Mouse (Mus musculus) limb, embryonic 12.5 days (tissue): ENCODE results near the gene 2900026A02Rik. TPM values are rescaled to one million over a fixed set of nuclear protein-coding genes. Genes with fewer than 3 reads are reported as not detected.

ENCODE experiments used
- ATAC-seq: fragments of 200-750 bp; cut with Nextera tagmentation; 2 replicates; pipeline ENCODE4 v1.8.0; 2017; ENCODE audit warnings: low read depth, moderate TSS enrichment; ENCODE audit not compliant: insufficient number of reproducible peaks, insufficient read depth, low FRiP score, low TSS enrichment
- H3K27ac ChIP-seq: fragments of 300-500 bp; sonication (generic); 2 replicates; pipeline ENCODE4 v1.5.1; 2016; ENCODE audit warnings: mild to moderate bottlenecking, moderate library complexity
- H3K27me3 ChIP-seq: fragments of 300-500 bp; sonication (generic); 2 replicates; pipeline ENCODE4 v1.6.1; 2016; ENCODE audit warnings: mild to moderate bottlenecking, moderate library complexity
- H3K36me3 ChIP-seq: fragments of 300-500 bp; sonication (generic); 2 replicates; pipeline ENCODE4 v1.6.1; 2016; ENCODE audit warnings: mild to moderate bottlenecking, moderate library complexity
- H3K4me1 ChIP-seq: fragments of 300-500 bp; sonication (generic); replicated peaks from 2 replicates; pipeline ENCODE4 v1.6.1; 2016
- H3K4me2 ChIP-seq: fragments of 300-500 bp; sonication (generic); 2 replicates; pipeline ENCODE4 v1.6.1; 2016; ENCODE audit warnings: mild to moderate bottlenecking, moderate library complexity
- H3K4me3 ChIP-seq: fragments of 300-500 bp; sonication (generic); replicated peaks from 2 replicates; pipeline ENCODE4 v1.5.1; 2016; ENCODE audit warnings: mild to moderate bottlenecking
- H3K9ac ChIP-seq: fragments of 300-500 bp; sonication (generic); replicated peaks from 2 replicates; pipeline ENCODE4 v1.6.1; 2016; ENCODE audit warnings: mild to moderate bottlenecking, moderate library complexity
- H3K9me3 ChIP-seq: fragments of 300-500 bp; sonication (generic); 2 replicates; pipeline ENCODE4 v1.6.1; 2016; ENCODE audit warnings: mild to moderate bottlenecking, moderate library complexity
- WGBS: fragments of 180-500 bp; shearing (Covaris S2); methylation state at CpG from one replicate; pipeline ENCODE4 v1.1.7; 2016; 5-methylcytosine and 5-hydroxymethylcytosine counted together
- polyA plus RNA-seq: library from polyadenylated mRNA; unstranded; fragments of >200 nt; fragmentation: Nextera tagmentation; extraction: Ambion mirVana; gene quantifications from 2 replicates; pipeline ENCODE4 v1.2.1, GENCODE M21; 2016

2900026A02Rik gene
- polyA plus RNA-seq, 1 experiment from 2014 or later: 3.2 TPM

GRCm38 (mm10) chr5:113173318-113173717 is 47.7 kb downstream of the 2900026A02Rik start:
- H3K27ac ChIP-seq: no peak overlapping the region

GRCm38 (mm10) chr5:113171968-113172578 is 49.0 kb downstream of the 2900026A02Rik start:
- Histone ChIP-seq H3K9ac (no peak overlapping the region), H3K4me2 (no peak overlapping the region), H3K27me3 (no peaks in the 10 kb centered on the region), H3K4me3 (no peak overlapping the region), H3K4me1 (no peaks in the 10 kb centered on the region), H3K36me3 (no peaks in the 10 kb centered on the region), H3K9me3 (no peaks in the 10 kb centered on the region), H3K27ac (no peak overlapping the region)
- WGBS: 72% methylated on average over 10 of the region's 10 CpGs
- ATAC-seq: 0 out of 2 replicates have a peak, but pooled peaks have one; percentile 26

More at GRCm38 (mm10) chr5:113173318-113173717, 47.7 kb downstream of the 2900026A02Rik start:
- no peak overlapping the region for H3K4me3 ChIP-seq
- no peaks in the 10 kb centered on the region for H3K36me3 ChIP-seq
- ATAC-seq: no peak
- no peak overlapping the region for H3K9ac ChIP-seq
- H3K4me2 ChIP-seq: no peak overlapping the region
- no peaks in the 10 kb centered on the region for H3K9me3 ChIP-seq
- H3K27me3 ChIP-seq: no peaks in the 10 kb centered on the region
- H3K4me1 ChIP-seq: no peaks in the 10 kb centered on the region
- WGBS: 20% methylated on average over 5 of the region's 5 CpGs

- H3K9me3 ChIP-seq: no peaks in the 10 kb centered on the region
- H3K9ac ChIP-seq: no peak overlapping the region
- peaks cover 1% of the 10 kb centered on the region; the same call in 1 of the 2 replicates for H3K4me1 ChIP-seq
- ATAC-seq: no peak
- peaks cover 2% of the 10 kb centered on the region; the same call in 1 of the 2 replicates for H3K27me3 ChIP-seq
- no peak overlapping the region for H3K4me2 ChIP-seq
- 85% methylated on average over 11 of the region's 11 CpGs for WGBS
- H3K27ac ChIP-seq: no peak overlapping the region
- no peak overlapping the region for H3K4me3 ChIP-seq
- no peaks in the 10 kb centered on the region for H3K36me3 ChIP-seq
Measured at GRCm38 (mm10) chr5:113170064-113170754, 50.8 kb downstream of the 2900026A02Rik start.

GRCm38 (mm10) chr5:113167733-113168132 is 53.3 kb downstream of the 2900026A02Rik start:
- WGBS: 39% methylated on average over 2 of the region's 2 CpGs
- no peaks in the 10 kb centered on the region for H3K36me3 ChIP-seq
- H3K4me2 ChIP-seq: no peak overlapping the region
- no peak for ATAC-seq
- H3K4me3 ChIP-seq: no peak overlapping the region
- no peak overlapping the region for H3K27ac ChIP-seq
- H3K9me3 ChIP-seq: no peaks in the 10 kb centered on the region
- peaks cover 25% of the 10 kb centered on the region for H3K4me1 ChIP-seq
- no peak overlapping the region for H3K9ac ChIP-seq
- peaks cover 13% of the 10 kb centered on the region for H3K27me3 ChIP-seq

GRCm38 (mm10) chr5:113165481-113165880 is 55.6 kb downstream of the 2900026A02Rik start:
- no peaks in the 10 kb centered on the region for H3K9me3 ChIP-seq
- no peak for ATAC-seq
- no peak overlapping the region for H3K9ac ChIP-seq
- H3K27ac ChIP-seq: peak overlapping the region; percentile 54
- peaks cover 17% of the 10 kb centered on the region for H3K27me3 ChIP-seq
- no peaks in the 10 kb centered on the region for H3K36me3 ChIP-seq
- peaks cover 29% of the 10 kb centered on the region for H3K4me1 ChIP-seq
- no peak overlapping the region for H3K4me2 ChIP-seq
- H3K4me3 ChIP-seq: no peak overlapping the region
- 47% methylated on average over 11 of the region's 11 CpGs for WGBS

- H3K4me2 ChIP-seq: no peak overlapping the region
- no peaks in the 10 kb centered on the region for H3K9me3 ChIP-seq
- H3K27me3 ChIP-seq: peaks cover 17% of the 10 kb centered on the region
- no peak overlapping the region for H3K4me3 ChIP-seq
- WGBS: 6% methylated on average over 16 of the region's 16 CpGs
- H3K9ac ChIP-seq: no peak overlapping the region
- H3K4me1 ChIP-seq: peaks cover 29% of the 10 kb centered on the region
- ATAC-seq: peak; percentile 71
- no peaks in the 10 kb centered on the region for H3K36me3 ChIP-seq
- H3K27ac ChIP-seq: peak overlapping the region; percentile 54
Measured at GRCm38 (mm10) chr5:113164873-113165441, 56.1 kb downstream of the 2900026A02Rik start.

GRCm38 (mm10) chr5:113164448-113164847 is 56.6 kb downstream of the 2900026A02Rik start:
- Histone ChIP-seq H3K4me3 (no peak overlapping the region), H3K27ac (no peak overlapping the region), H3K4me2 (no peak overlapping the region), H3K27me3 (peaks cover 17% of the 10 kb centered on the region), H3K36me3 (no peaks in the 10 kb centered on the region), H3K4me1 (peaks cover 29% of the 10 kb centered on the region), H3K9ac (no peak overlapping the region), H3K9me3 (no peaks in the 10 kb centered on the region)
- peak; percentile 41 for ATAC-seq
- 23% methylated on average over 9 of the region's 9 CpGs for WGBS

- Histone ChIP-seq H3K4me2 (peak overlapping the region; percentile 68), H3K36me3 (no peaks in the 10 kb centered on the region), H3K9ac (peak overlapping the region; percentile 27), H3K27ac (no peak overlapping the region), H3K9me3 (no peaks in the 10 kb centered on the region), H3K4me1 (peaks cover 40% of the 10 kb centered on the region), H3K4me3 (peak overlapping the region; percentile 33), H3K27me3 (peaks cover 17% of the 10 kb centered on the region)
- ATAC-seq: no peak
- 2% methylated on average over 13 of the region's 13 CpGs for WGBS
Measured at GRCm38 (mm10) chr5:113163116-113163515, 57.9 kb downstream of the 2900026A02Rik start.

GRCm38 (mm10) chr5:113162699-113163098 is 58.3 kb downstream of the 2900026A02Rik start:
- Histone ChIP-seq H3K4me2 (peak overlapping the region; percentile 68), H3K4me3 (peak overlapping the region; percentile 33), H3K4me1 (peaks cover 44% of the 10 kb centered on the region), H3K27ac (no peak overlapping the region), H3K27me3 (peaks cover 17% of the 10 kb centered on the region), H3K9me3 (no peaks in the 10 kb centered on the region), H3K9ac (peak overlapping the region; percentile 27), H3K36me3 (no peaks in the 10 kb centered on the region)
- ATAC-seq: no peak
- 11% methylated on average over 9 of the region's 9 CpGs for WGBS

- 92% methylated on average over 6 of the region's 6 CpGs for WGBS
- ATAC-seq: no peak
- H3K9ac ChIP-seq: no peak overlapping the region
- no peaks in the 10 kb centered on the region for H3K9me3 ChIP-seq
- peaks cover 51% of the 10 kb centered on the region for H3K4me1 ChIP-seq
- H3K4me3 ChIP-seq: no peak overlapping the region
- H3K27ac ChIP-seq: no peak overlapping the region
- H3K27me3 ChIP-seq: peaks cover 17% of the 10 kb centered on the region
- H3K36me3 ChIP-seq: no peaks in the 10 kb centered on the region
- H3K4me2 ChIP-seq: no peak overlapping the region
Measured at GRCm38 (mm10) chr5:113161576-113161975, 59.5 kb downstream of the 2900026A02Rik start.

GRCm38 (mm10) chr5:113160320-113160719 is 60.7 kb downstream of the 2900026A02Rik start:
- Histone ChIP-seq H3K9me3 (no peaks in the 10 kb centered on the region), H3K36me3 (no peaks in the 10 kb centered on the region), H3K4me2 (no peak overlapping the region), H3K27me3 (peaks cover 16% of the 10 kb centered on the region), H3K4me1 (peaks cover 51% of the 10 kb centered on the region), H3K9ac (no peak overlapping the region), H3K27ac (no peak overlapping the region), H3K4me3 (no peak overlapping the region)
- no peak for ATAC-seq
- 76% methylated on average over 10 of the region's 10 CpGs for WGBS
